Mouse (Mus musculus): ENCODE measurements around the gene Rhobtb3. TPM values are rescaled to one million over a fixed set of nuclear protein-coding genes. Genes with fewer than 3 reads are reported as not detected.
A peak's percentile ranks its signal among the peaks of the same experiment; 100 is the strongest.

Rhobtb3 gene
- total and polyA plus RNA-seq, 2 experiments from 2014 or later, result 14.0 to 52.0 TPM

- peak; percentile 92 for ATAC-seq
- under 1% methylated on average over 12 of the region's 12 CpGs for WGBS
- H3K9me3 ChIP-seq (ENCODE audit: low read length), result no peaks in the 10 kb centered on the region
These were observed 103.8 kb downstream of the Rhobtb3 start, which contains the start of gene Glrx for GRCm38 (mm10) chr13:75839719-75840481. Gene Glrx (plus strand): TSS chr13:75839868.

GRCm38 (mm10) chr13:75838506-75838905 lies 105.2 kb downstream of the Rhobtb3 start:
- Histone ChIP-seq H3K27me3 (ENCODE audit: insufficient read depth, low read length) (no peaks in the 10 kb centered on the region), H3K4me2 (ENCODE audit: low read depth) (no peak overlapping the region), H3K9ac (no peak overlapping the region), H3K27ac (ENCODE audit: low read depth, low read length) (no peak overlapping the region), H3K9me3 (ENCODE audit: low read length) (no peaks in the 10 kb centered on the region), H3K4me1 (ENCODE audit: insufficient read depth) (peaks cover 14% of the 10 kb centered on the region), H3K4me3 (ENCODE audit: low read depth, low read length) (no peak overlapping the region), H3K36me3 (ENCODE audit: insufficient read depth) (no peaks in the 10 kb centered on the region)
- ATAC-seq (no peak), DNase-seq (no peak)
- WGBS, result 95% methylated on average over 4 of the region's 4 CpGs
- TF ChIP-seq CTCF (IDR thresholded peaks at IDR 0.05; ENCODE audit: low read depth), result no peak

More at GRCm38 (mm10) chr13:75839719-75840481, 103.8 kb downstream of the Rhobtb3 start, which contains the start of gene Glrx:
- no peaks in the 10 kb centered on the region for H3K27me3 ChIP-seq (ENCODE audit: insufficient read depth, low read length)
- peak within 1 kb of the TSS; percentile 45 for H3K4me3 ChIP-seq (ENCODE audit: low read depth, low read length)
- H3K4me2 ChIP-seq (ENCODE audit: low read depth), result peak within 1 kb of the TSS; percentile 66
- peak within 1 kb of the TSS; percentile 60 for H3K9ac ChIP-seq
- peak; percentile 78 for DNase-seq
- H3K36me3 ChIP-seq (ENCODE audit: insufficient read depth), result no peaks in the 10 kb centered on the region
- no peak for TF ChIP-seq CTCF (IDR thresholded peaks at IDR 0.05; ENCODE audit: low read depth)
- H3K27ac ChIP-seq (ENCODE audit: low read depth, low read length), result peak within 1 kb of the TSS; percentile 59
- H3K4me1 ChIP-seq (ENCODE audit: insufficient read depth), result peaks cover 14% of the 10 kb centered on the region

GRCm38 (mm10) chr13:75835461-75835860 lies 108.3 kb downstream of the Rhobtb3 start:
- H3K9me3 ChIP-seq (ENCODE audit: low read length), result no peaks in the 10 kb centered on the region
- H3K27ac ChIP-seq (ENCODE audit: low read depth, low read length), result no peak overlapping the region
- TF ChIP-seq CTCF (IDR thresholded peaks at IDR 0.05; ENCODE audit: low read depth), result no peak
- 0 out of 2 replicates have a peak, but pooled peaks cover 4% of the 10 kb centered on the region for H3K4me1 ChIP-seq (ENCODE audit: insufficient read depth)
- DNase-seq (no peak), ATAC-seq (no peak)
- no peak overlapping the region for H3K4me3 ChIP-seq (ENCODE audit: low read depth, low read length)
- WGBS, result 70% methylated on average over 2 of the region's 2 CpGs
- no peaks in the 10 kb centered on the region for H3K27me3 ChIP-seq (ENCODE audit: insufficient read depth, low read length)
- H3K36me3 ChIP-seq (ENCODE audit: insufficient read depth), result no peaks in the 10 kb centered on the region
- H3K4me2 ChIP-seq (ENCODE audit: low read depth), result no peak overlapping the region
- H3K9ac ChIP-seq, result no peak overlapping the region

GRCm38 (mm10) chr13:75833499-75833898 lies 110.2 kb downstream of the Rhobtb3 start:
- TF ChIP-seq CTCF (IDR thresholded peaks at IDR 0.05; ENCODE audit: low read depth), result no peak

GRCm38 (mm10) chr13:75832697-75833096 lies 111.0 kb downstream of the Rhobtb3 start:
- H3K9ac ChIP-seq, result no peak overlapping the region
- ATAC-seq (no peak), DNase-seq (no peak)
- H3K4me3 ChIP-seq (ENCODE audit: low read depth, low read length), result no peak overlapping the region
- no peaks in the 10 kb centered on the region for H3K27me3 ChIP-seq (ENCODE audit: insufficient read depth, low read length)
- no peaks in the 10 kb centered on the region for H3K4me1 ChIP-seq (ENCODE audit: insufficient read depth)
- no peak overlapping the region for H3K4me2 ChIP-seq (ENCODE audit: low read depth)
- H3K36me3 ChIP-seq (ENCODE audit: insufficient read depth), result no peaks in the 10 kb centered on the region
- H3K27ac ChIP-seq (ENCODE audit: low read depth, low read length), result no peak overlapping the region
- TF ChIP-seq CTCF (IDR thresholded peaks at IDR 0.05; ENCODE audit: low read depth), result no peak
- H3K9me3 ChIP-seq (ENCODE audit: low read length), result no peaks in the 10 kb centered on the region

More at GRCm38 (mm10) chr13:75833499-75833898, 110.2 kb downstream of the Rhobtb3 start:
- peak; percentile 79 for ATAC-seq
- H3K36me3 ChIP-seq (ENCODE audit: insufficient read depth), result no peaks in the 10 kb centered on the region
- H3K27ac ChIP-seq (ENCODE audit: low read depth, low read length), result no peak overlapping the region
- no peaks in the 10 kb centered on the region for H3K9me3 ChIP-seq (ENCODE audit: low read length)
- no peaks in the 10 kb centered on the region for H3K4me1 ChIP-seq (ENCODE audit: insufficient read depth)
- no peaks in the 10 kb centered on the region for H3K27me3 ChIP-seq (ENCODE audit: insufficient read depth, low read length)
- peak; percentile 77 for DNase-seq
- no peak overlapping the region for H3K4me2 ChIP-seq (ENCODE audit: low read depth)
- H3K4me3 ChIP-seq (ENCODE audit: low read depth, low read length), result no peak overlapping the region
- H3K9ac ChIP-seq, result no peak overlapping the region

- no peak overlapping the region for H3K4me3 ChIP-seq (ENCODE audit: low read depth, low read length)
- no peaks in the 10 kb centered on the region for H3K27me3 ChIP-seq (ENCODE audit: insufficient read depth, low read length)
- H3K9ac ChIP-seq, result no peak overlapping the region
- ATAC-seq (no peak), DNase-seq (no peak)
- no peak overlapping the region for H3K4me2 ChIP-seq (ENCODE audit: low read depth)
- H3K36me3 ChIP-seq (ENCODE audit: insufficient read depth), result no peaks in the 10 kb centered on the region
- H3K4me1 ChIP-seq (ENCODE audit: insufficient read depth), result no peaks in the 10 kb centered on the region
- no peak overlapping the region for H3K27ac ChIP-seq (ENCODE audit: low read depth, low read length)
- TF ChIP-seq CTCF (IDR thresholded peaks at IDR 0.05; ENCODE audit: low read depth), result no peak
- 79% methylated on average over 6 of the region's 6 CpGs for WGBS
- no peaks in the 10 kb centered on the region for H3K9me3 ChIP-seq (ENCODE audit: low read length)
These were observed 112.0 kb downstream of the Rhobtb3 start for GRCm38 (mm10) chr13:75831710-75832109.

GRCm38 (mm10) chr13:75830708-75831107 lies 113.0 kb downstream of the Rhobtb3 start:
- Histone ChIP-seq H3K4me2 (ENCODE audit: low read depth) (no peak overlapping the region), H3K4me1 (ENCODE audit: insufficient read depth) (no peaks in the 10 kb centered on the region), H3K4me3 (ENCODE audit: low read depth, low read length) (no peak overlapping the region), H3K36me3 (ENCODE audit: insufficient read depth) (no peaks in the 10 kb centered on the region), H3K9ac (no peak overlapping the region), H3K27ac (ENCODE audit: low read depth, low read length) (no peak overlapping the region), H3K9me3 (ENCODE audit: low read length) (no peaks in the 10 kb centered on the region), H3K27me3 (ENCODE audit: insufficient read depth, low read length) (no peaks in the 10 kb centered on the region)
- no peak for TF ChIP-seq CTCF (IDR thresholded peaks at IDR 0.05; ENCODE audit: low read depth)
- DNase-seq, result no peak
- WGBS, result 85% methylated on average over 1 of the region's 1 CpGs
- ATAC-seq, result no peak

Measured in forebrain, postnatal 0 days (tissue).